Mouse (Mus musculus): Measurements from ENCODE around the gene Isoc2a.
A peak's percentile ranks its signal among the peaks of the same experiment; 100 is the strongest.
"Not testable (repeated sequence)": the region's sequence is repeated elsewhere in the genome, so short reads cannot be mapped to it uniquely, and the experiment has no call there.

Isoc2a gene

DNA sequence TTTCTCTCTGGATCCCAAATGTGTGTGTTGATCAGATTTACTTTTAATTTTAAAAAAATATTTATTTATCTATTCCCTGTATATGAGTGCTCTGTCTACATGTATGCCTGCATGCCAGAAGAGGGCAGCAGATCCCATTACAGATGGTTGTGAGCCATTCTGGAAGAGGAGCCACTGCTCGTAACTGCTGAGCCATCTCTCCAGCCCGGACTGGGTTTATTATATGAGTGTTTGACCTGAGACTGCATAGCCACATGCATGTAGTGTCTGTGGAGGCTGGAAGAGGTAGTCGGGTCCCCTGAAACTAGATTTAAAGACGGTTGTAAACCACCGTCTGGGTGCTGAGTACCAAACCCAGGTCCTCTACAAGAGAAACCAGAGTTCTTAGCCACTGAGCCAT, 11.9 kb upstream of the Isoc2a start:
- DNase-seq (ENCODE audit: low spot score) = no peak

GRCm38 (mm10) chr7:4865579-4866493, 11.1 kb upstream of the Isoc2a start:
- DNase-seq (ENCODE audit: low spot score) = peak; percentile 95

DNA sequence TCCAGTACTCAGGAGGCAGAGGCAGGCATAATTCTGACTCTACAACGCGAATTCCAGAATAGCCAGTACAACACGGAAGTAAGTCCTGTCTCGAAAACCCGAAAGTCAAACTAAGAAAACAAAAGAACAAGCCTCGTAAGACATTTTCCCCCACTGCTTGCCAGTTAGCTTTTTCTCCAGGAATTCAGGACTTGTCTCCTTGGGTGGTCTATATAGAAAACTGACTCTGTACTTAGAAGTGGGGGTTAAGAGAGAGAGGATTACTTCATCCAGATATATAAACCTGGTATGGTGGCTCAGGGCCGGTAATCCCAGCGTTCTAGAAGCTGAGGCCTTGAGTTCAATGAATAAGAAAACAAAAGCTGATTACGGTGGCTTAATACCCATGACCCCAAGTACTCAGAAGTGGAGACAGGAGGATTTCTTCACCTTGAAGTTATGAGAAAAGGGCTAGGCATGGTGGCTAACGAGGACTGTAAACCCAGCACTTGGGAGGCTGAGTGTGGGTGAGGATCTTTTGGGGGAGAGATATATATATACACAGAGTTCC, 10.2 kb upstream of the Isoc2a start:
- no peak for DNase-seq (ENCODE audit: low spot score)

- DNase-seq (ENCODE audit: low spot score) = no peak
These were observed 6.8 kb upstream of the Isoc2a start, which contains the start of gene Isoc2b for GRCm38 (mm10) chr7:4870133-4870532. Gene Isoc2b (minus strand): TSS chr7:4870258.

- no peak for DNase-seq (ENCODE audit: low spot score)
These were observed 273 bp downstream of the Isoc2a start for GRCm38 (mm10) chr7:4877226-4877625.

DNA sequence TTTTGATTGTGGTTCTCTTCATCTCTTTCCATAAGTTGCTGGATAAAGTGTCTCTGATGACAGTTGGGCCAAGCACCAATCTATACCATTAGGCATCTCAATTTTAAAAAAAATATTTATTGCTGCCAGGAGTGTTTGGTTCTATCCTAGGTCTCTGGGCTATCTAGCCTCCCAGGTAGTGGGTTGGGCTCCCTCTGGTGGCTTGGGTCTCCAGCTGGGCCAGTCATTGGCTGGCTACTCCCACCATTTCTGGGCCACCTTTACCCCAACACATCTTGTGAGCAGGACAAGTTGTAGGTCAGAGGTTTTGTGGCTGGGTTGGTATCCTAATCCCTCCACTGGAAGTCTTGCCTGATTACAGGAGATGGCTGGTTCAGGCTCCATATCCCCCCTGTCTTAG, 1.2 kb downstream of the Isoc2a start:
- DNase-seq (ENCODE audit: low spot score) = no peak

DNA sequence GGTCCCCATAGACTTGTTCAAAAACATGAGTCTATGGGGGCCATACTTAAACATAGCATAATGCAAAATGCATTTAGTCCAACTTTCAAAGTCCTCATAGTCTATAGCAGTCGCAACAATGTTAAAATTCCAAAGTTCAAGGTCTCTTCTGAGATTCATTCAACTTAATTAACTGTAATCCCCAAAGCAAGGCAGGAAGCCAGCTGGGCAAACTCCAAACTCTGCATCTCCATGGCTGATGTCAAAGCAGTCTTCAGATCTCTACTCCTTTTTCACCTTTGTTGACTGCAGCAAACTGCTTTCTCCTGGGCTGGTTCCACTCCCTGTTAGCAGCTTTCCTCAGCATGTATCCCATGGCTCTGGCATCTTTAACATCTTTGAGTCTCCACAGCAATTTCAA, 2.1 kb downstream of the Isoc2a start:
- DNase-seq (ENCODE audit: low spot score) = not testable (repeated sequence)

- DNase-seq (ENCODE audit: low spot score) = no peak
These were observed 9.7 kb downstream of the Isoc2a start for GRCm38 (mm10) chr7:4886680-4887079.

DNA sequence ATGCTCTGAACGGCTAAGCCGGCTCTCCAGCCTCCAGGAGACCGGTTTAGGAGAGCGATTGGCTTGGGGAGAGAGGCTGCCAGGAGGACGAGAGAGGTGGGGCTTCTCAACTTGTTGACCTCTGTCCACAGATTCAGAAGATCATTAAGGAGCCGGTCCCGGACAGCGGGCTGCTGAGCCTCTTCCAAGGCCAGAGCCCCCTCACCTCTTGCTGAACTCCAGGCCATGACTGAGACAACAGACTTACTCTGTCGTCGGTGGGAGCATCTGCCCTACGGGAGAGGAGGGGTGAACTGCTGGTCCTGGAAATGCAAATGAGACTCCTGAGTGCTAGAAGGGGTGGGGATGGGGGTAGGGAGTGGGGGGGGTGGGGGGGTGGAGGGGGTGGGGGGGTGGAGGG, 18.2 kb downstream of the Isoc2a start:
- DNase-seq (ENCODE audit: low spot score) = no peak

DNA sequence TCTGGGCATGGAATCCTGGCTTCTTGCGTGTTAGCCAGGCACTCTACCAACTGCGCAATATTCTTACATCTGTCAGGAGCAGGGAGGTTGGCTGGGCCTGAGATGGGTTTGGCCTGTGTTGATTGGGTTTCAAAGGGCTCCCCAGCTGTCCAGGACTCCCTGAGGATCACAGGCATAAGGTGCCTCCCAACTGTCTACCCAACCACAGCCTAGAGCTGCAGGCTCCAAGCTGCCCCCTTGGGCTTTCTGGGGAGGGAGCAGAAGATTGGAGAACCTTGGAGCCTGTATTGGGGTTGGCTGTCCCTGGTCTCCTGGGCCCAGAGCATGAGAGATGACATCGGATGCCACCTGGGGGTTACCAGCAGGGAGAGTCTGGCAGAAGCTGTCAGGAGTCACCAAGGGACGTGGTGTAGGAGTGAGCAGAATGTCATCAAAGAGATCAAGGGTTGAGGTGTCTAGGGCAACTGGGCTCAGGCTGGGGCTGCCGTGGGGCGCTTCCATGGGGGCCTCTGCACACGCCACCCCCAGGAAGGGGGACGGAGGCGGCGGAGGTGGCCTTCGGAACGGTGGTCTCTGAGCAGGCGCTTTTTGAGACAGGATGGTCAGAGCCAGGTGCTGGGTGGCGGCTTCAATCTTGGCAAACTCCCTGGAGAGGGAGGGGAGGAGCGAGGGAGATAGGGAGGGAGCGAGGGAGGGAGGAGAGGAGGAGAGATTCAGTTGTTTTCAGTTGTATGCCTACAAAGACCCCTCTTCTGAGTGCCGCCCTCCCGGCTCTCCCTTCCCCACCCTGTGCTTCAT, 22.1 kb downstream of the Isoc2a start:
- DNase-seq (ENCODE audit: low spot score) = no peak

DNA sequence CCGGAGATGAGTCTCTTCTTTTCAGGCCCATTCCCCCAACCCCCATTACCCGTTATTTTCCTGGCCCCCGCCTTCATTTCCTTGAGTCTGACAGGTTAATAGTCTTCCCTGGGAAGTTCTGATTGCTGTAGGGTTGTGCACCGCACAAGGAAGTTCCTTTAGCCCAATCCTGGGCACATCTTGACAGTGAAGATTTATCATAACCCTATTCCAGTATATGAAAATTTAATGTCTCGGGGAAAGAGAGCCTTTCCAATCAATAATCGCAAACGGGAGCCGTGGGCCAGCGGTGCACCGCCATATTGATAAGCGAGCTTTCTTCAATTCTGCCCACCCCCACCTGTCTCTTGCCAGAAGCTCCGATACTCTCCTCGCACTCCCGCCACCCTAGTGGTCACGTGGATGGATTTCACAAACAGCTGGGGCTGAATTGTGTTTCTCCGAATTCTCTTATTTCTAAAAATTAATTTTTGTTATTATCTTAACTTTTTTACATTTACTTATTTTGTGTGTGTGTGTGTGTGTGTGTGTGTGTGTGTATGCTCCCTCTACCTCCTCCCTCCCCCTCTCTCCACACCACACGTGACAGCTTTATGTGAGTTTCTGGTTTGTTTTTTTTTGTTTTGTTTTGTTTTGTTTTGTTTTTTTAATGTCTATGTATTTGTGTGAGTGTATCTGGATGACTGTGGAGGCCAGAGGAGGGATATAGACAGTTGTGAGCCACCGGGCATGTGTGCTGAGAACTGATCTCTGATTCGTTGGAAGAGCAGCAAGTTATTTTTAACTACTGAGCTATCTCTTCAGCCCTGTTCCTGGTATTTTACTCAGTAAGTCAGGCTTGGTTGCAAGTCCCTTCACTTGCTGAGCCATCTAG, 22.9 kb downstream of the Isoc2a start:
- no peak for DNase-seq (ENCODE audit: low spot score)

GRCm38 (mm10) chr7:4900523-4900851, 23.5 kb downstream of the Isoc2a start:
- DNase-seq (ENCODE audit: low spot score) = no peak

DNA sequence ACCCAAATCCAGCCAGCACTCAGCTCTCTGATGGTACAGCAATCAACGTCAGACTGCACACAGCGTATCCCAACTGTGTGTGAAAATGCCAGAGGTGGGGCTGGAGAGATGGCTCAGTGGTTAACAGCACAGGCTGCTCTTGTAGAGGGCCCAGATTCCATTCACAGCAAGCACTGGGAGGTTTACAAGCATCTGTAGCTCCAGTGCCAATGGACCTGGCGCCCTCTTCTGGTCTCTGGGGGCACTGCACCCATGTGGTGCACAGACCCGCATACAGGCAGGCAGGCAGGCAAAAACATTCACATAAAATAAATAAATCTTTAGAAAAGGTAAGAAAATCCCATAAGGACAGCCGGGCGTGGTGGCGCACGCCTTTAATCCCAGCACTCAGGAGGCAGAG, 24.2 kb downstream of the Isoc2a start:
- no peak for DNase-seq (ENCODE audit: low spot score)

DNA sequence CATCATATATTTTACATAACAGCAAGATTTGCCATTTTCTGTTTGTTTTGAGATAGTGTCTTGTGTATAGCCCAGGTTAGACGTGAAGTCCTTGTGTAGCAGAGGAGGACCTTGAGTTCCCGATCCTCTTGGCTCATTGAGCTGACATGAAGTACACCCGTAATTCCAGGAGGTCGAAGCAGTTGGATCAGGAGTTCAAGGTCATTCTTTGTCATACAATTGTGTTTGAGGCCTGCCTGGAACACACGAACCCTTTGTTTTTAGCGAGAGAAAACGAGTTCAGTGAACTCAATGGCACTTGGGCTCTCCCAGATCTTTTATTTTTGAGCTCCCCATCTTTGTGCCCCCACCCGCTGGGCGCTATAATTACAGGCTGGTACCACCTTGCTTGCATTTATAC, 25.5 kb downstream of the Isoc2a start:
- DNase-seq (ENCODE audit: low spot score) = no peak

- DNase-seq (ENCODE audit: low spot score) = no peak
These were observed 29.6 kb downstream of the Isoc2a start, which contains the start of gene Gm36210 for GRCm38 (mm10) chr7:4906466-4906950. Gene Gm36210 (minus strand): TSS chr7:4906516.

DNA sequence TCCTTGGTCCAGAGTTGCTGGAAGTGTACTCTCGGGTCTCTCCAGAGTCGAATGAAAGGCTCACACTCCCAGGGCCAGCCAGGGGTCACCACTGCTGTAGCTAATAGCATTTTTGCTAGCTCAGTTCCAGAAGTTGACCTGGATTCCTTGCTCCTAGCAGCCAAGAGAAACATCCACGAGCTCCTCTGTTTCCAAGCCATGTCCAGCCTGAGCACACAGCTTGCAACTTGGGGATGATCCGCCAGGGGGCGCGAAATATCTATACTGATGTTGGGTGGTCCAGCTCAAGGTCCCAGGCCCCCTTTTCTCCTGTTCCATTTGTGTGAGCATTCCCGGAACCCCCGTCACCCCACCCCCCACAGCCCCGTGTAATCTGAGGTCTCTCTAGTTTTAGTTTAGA, 34.6 kb downstream of the Isoc2a start:
- no peak for DNase-seq (ENCODE audit: low spot score)

DNA sequence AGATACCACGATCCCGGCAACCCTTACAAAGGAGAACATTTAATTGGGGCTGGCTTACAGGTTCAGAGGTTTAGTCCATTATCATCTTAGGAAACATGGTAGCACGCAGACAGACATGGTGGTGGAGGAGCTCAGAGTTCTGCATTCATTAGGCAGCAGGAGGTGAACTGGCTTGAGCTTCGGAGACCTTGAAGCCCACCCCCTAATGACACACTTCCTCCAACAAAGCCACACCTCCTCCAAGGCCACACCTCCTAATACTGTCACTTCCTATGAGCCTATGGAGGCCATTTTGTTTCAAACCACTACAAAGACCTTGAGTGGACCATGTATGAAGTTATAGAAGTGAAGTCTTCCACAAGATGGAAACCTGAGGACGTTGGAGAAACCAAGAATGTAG, 35.3 kb downstream of the Isoc2a start:
- no peak for DNase-seq (ENCODE audit: low spot score)

GRCm38 (mm10) chr7:4915007-4915665, 38.2 kb downstream of the Isoc2a start, which contains the start of gene Zfp628:
Gene Zfp628 (plus strand): TSS chr7:4915217.
- peak; percentile 89 for DNase-seq (ENCODE audit: low spot score)

DNA sequence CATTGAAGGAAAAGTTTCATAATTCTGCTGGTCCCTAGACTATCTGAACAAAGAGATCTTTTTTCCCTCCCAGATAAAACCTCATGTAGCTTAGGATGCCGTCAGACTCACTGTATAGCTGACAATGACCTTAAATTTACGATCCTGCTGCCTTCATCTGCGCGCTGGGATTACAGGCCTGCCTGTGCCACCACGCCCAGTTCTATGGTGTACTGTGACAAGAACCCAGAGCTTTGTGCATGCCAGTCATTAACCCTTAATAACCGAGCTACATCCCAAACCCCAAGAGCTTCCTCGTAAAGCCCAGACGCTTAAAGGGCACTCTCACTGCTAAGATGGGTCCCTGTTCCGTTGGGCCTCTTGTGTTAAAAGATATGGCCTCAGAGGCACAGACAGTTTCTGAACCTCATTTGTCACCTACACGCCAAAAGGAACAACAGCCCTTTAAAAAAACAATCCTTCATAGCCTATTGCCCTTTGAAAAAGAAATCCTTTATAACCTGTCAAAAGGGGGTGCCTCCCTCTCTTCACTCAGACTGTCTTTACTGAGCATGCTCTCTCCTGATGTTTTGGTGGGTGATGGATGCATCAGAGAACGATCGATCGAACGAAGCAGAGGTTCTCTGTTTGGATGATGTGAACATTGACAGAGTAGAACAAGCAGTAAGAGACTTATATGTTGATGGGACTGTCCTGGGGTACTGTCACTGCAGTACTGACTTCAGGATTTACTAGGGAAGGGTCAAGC, 38.9 kb downstream of the Isoc2a start:
- DNase-seq (ENCODE audit: low spot score) = no peak

- no peak for DNase-seq (ENCODE audit: low spot score)
These were observed 40.5 kb downstream of the Isoc2a start for GRCm38 (mm10) chr7:4917494-4917893.
